Mouse (Mus musculus) myocyte (in vitro differentiated cells): ENCODE measurements around the gene Arntl2. TPM values are rescaled to one million over a fixed set of nuclear protein-coding genes. Genes with fewer than 3 reads are reported as not detected.

ENCODE experiments used
- H3K27me3 ChIP-seq: one replicate; pipeline ENCODE4 v1.6.1; 2011; ENCODE audit not compliant: control insufficient read depth, insufficient read depth, insufficient read length
- H3K36me3 ChIP-seq: one replicate; pipeline ENCODE4 v1.6.1; 2011; ENCODE audit not compliant: control insufficient read depth, insufficient read depth
- H3K4me2 ChIP-seq: one replicate; pipeline ENCODE4 v1.6.1; 2011; ENCODE audit warnings: low read depth, control low read depth
- H3K4me3 ChIP-seq: one replicate; pipeline ENCODE4 v1.5.1; 2011; ENCODE audit warnings: mild to moderate bottlenecking, control low read depth, moderate library complexity
- H3K79me2 ChIP-seq: one replicate; pipeline ENCODE4 v1.6.1; 2011; ENCODE audit not compliant: control insufficient read depth, insufficient read depth
- H3ac ChIP-seq: one replicate; pipeline ENCODE4 v1.6.1; 2011; ENCODE audit not compliant: control insufficient read depth, insufficient read length
- CEBPB ChIP-seq: IDR thresholded peaks from 2 replicates; pipeline ENCODE4 v1.6.1; 2011; ENCODE audit warnings: mild to moderate bottlenecking, moderate library complexity; ENCODE audit not compliant: poor library complexity, insufficient read depth, severe bottlenecking
- E2F4 ChIP-seq: IDR thresholded peaks from one replicate; pipeline ENCODE4 v1.6.1; 2011; ENCODE audit warnings: mild to moderate bottlenecking, control low read depth, moderate library complexity; ENCODE audit not compliant: insufficient read depth
- MAX ChIP-seq: IDR thresholded peaks from one replicate; pipeline ENCODE4 v1.6.1; 2011; ENCODE audit warnings: low read depth, mild to moderate bottlenecking, control low read depth
- MYOD1 ChIP-seq, 3 experiments: IDR thresholded peaks; one replicate each; pipeline ENCODE4 v1.6.1; 2011; ENCODE audit warnings: control low read depth in 2 of 3, low read depth in 2 of 3, mild to moderate bottlenecking in 2 of 3, moderate library complexity in 1 of 3; ENCODE audit not compliant: insufficient read length in 2 of 3, control insufficient read depth in 1 of 3
- MYOG ChIP-seq, 3 experiments: IDR thresholded peaks; one replicate each; pipeline ENCODE4 v1.6.1; 2011; ENCODE audit warnings: control low read depth in 2 of 3, low read depth in 2 of 3, mild to moderate bottlenecking in 2 of 3; ENCODE audit not compliant: insufficient read length in 2 of 3, control insufficient read depth in 1 of 3, insufficient read depth in 1 of 3
- POLR2A ChIP-seq: IDR thresholded peaks from one replicate; pipeline ENCODE4 v1.6.1; 2011; ENCODE audit warnings: low read depth, mild to moderate bottlenecking, control low read depth, moderate library complexity; ENCODE audit not compliant: insufficient read length
- POLR2AphosphoS2 ChIP-seq: IDR thresholded peaks from one replicate; pipeline ENCODE4 v1.6.1; 2011; ENCODE audit warnings: low read depth, control low read depth; ENCODE audit not compliant: insufficient read length
- REST ChIP-seq: IDR thresholded peaks from one replicate; pipeline ENCODE4 v1.6.1; 2011; ENCODE audit warnings: mild to moderate bottlenecking, control low read depth, moderate library complexity; ENCODE audit not compliant: insufficient read depth, insufficient read length
- SRF ChIP-seq: IDR thresholded peaks from one replicate; pipeline ENCODE4 v1.6.1; 2011; ENCODE audit warnings: low read depth; ENCODE audit not compliant: control insufficient read depth, insufficient read length
- TCF12 ChIP-seq: IDR thresholded peaks from one replicate; pipeline ENCODE4 v1.6.1; 2011; ENCODE audit warnings: mild to moderate bottlenecking, control low read depth; ENCODE audit not compliant: poor library complexity, insufficient read depth, severe bottlenecking
- TCF3 ChIP-seq: IDR thresholded peaks from one replicate; pipeline ENCODE4 v1.6.1; 2011; ENCODE audit warnings: low read depth, control low read depth; ENCODE audit not compliant: insufficient read length
- USF1 ChIP-seq: IDR thresholded peaks from one replicate; pipeline ENCODE4 v1.6.1; 2011; ENCODE audit warnings: low read depth, mild to moderate bottlenecking, control low read depth, moderate library complexity
- polyA plus RNA-seq: library from polyadenylated mRNA; unstranded; fragments of >200 nt; fragmentation: generic; extraction: Trizol; gene quantifications from one replicate; pipeline ENCODE4 v1.2.1, GENCODE M21; 2012; ENCODE audit warnings: missing spikeins

Arntl2 gene
- polyA plus RNA-seq, 1 experiment: 0.52 TPM

DNA sequence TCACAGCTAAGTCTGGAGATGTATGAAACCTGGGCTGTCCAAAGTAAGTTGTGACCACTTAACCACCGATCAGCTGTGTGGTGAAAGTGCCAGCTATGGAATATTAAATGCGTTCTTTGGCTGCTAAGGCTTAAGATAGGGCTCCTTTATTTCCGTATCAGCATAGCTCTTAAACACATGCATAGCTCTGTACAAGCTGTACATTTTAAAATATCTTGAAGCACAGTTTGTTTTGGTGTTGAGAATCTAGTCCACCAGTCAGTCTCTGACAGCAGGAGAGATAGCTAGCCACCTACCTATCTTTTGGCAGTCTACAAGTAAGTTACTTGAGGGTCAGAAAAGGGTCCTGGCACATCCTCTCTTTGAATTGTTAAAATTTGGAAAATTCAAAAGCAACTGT lies 17.8 kb upstream of the Arntl2 start:
- no peaks in the 10 kb centered on the region for H3K27me3 ChIP-seq
- H3K4me2 ChIP-seq: no peak overlapping the region
- H3K79me2 ChIP-seq: no peaks in the 10 kb centered on the region
- no peak overlapping the region for H3K4me3 ChIP-seq
- peaks cover 11% of the 10 kb centered on the region for H3K36me3 ChIP-seq
- TF ChIP-seq POLR2AphosphoS2: no peak
- no peak for TF ChIP-seq MAX
- TF ChIP-seq MYOD1 (IDR thresholded peaks at IDR 0.05; ENCODE audit: control insufficient read depth in 1 of 3, insufficient read length in 2 of 3, low read depth in 2 of 3): no peak
- TF ChIP-seq REST: no peak
- TF ChIP-seq POLR2A: no peak
- TF ChIP-seq USF1: no peak
- no peak for TF ChIP-seq TCF12
- no peak for TF ChIP-seq MYOG (IDR thresholded peaks at IDR 0.05; ENCODE audit: control insufficient read depth in 1 of 3, insufficient read depth in 1 of 3, insufficient read length in 2 of 3, low read depth in 2 of 3)
- no peak overlapping the region for H3ac ChIP-seq

DNA sequence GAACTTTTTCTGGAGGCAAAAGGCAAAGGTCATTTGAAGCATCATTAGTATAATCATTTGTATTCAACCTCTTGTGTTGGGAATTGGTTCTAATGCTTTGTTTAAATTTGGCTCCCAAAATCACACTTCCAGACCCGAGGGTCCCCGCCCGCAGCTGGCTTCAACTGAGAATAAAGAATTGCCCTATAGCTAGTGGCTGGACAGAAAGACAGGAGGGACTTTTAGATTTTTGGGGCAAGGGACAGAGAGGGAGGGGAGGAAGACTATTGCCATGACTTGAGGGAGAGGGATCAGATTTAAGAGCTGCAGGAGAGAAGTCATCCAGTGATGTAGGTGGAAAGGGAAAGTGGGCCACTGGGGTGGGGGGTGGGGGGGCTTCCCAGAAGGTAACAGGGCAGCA lies 14.3 kb upstream of the Arntl2 start:
- H3ac ChIP-seq: no peak overlapping the region
- H3K4me2 ChIP-seq: no peak overlapping the region
- no peak overlapping the region for H3K4me3 ChIP-seq
- TF ChIP-seq MYOG (IDR thresholded peaks at IDR 0.05; ENCODE audit: control insufficient read depth in 1 of 3, insufficient read depth in 1 of 3, insufficient read length in 2 of 3, low read depth in 2 of 3) (no peak), MYOD1 (IDR thresholded peaks at IDR 0.05; ENCODE audit: control insufficient read depth in 1 of 3, insufficient read length in 2 of 3, low read depth in 2 of 3) (no peak), E2F4 (no peak), CEBPB (no peak), TCF3 (no peak), USF1 (no peak), POLR2A (no peak), POLR2AphosphoS2 (no peak), MAX (no peak)
- no peaks in the 10 kb centered on the region for H3K27me3 ChIP-seq
- H3K79me2 ChIP-seq: no peaks in the 10 kb centered on the region
- peaks cover 4% of the 10 kb centered on the region for H3K36me3 ChIP-seq

DNA sequence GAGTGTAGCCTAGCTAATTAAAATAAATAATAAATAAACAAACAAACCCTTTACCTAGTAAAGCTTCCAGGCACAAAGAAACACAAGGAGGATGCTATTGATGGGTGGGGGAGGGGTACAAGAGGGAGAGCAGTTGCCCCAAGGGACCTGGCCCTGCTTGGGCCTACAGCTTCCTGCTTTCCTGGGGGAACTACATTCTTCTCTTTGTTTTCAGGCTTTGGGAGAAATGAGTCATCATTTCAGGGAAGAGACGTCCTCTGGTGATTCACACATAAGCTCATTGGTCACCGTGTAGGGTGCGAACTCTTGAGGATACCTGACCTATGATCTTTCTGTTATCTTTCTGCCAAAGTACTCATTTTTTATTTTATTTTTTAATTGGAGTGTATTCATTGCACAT lies 2.3 kb upstream of the Arntl2 start:
- Histone ChIP-seq H3K36me3 (no peaks in the 10 kb centered on the region), H3ac (no peak overlapping the region), H3K27me3 (no peaks in the 10 kb centered on the region), H3K4me2 (no peak overlapping the region), H3K4me3 (no peak overlapping the region), H3K79me2 (no peaks in the 10 kb centered on the region)
- TF ChIP-seq E2F4 (no peak), SRF (no peak), CEBPB (no peak), REST (no peak), TCF3 (no peak), POLR2AphosphoS2 (no peak), USF1 (no peak), MAX (no peak), MYOG (IDR thresholded peaks at IDR 0.05; ENCODE audit: control insufficient read depth in 1 of 3, insufficient read depth in 1 of 3, insufficient read length in 2 of 3, low read depth in 2 of 3) (no peak), MYOD1 (IDR thresholded peaks at IDR 0.05; ENCODE audit: control insufficient read depth in 1 of 3, insufficient read length in 2 of 3, low read depth in 2 of 3) (no peak)

DNA sequence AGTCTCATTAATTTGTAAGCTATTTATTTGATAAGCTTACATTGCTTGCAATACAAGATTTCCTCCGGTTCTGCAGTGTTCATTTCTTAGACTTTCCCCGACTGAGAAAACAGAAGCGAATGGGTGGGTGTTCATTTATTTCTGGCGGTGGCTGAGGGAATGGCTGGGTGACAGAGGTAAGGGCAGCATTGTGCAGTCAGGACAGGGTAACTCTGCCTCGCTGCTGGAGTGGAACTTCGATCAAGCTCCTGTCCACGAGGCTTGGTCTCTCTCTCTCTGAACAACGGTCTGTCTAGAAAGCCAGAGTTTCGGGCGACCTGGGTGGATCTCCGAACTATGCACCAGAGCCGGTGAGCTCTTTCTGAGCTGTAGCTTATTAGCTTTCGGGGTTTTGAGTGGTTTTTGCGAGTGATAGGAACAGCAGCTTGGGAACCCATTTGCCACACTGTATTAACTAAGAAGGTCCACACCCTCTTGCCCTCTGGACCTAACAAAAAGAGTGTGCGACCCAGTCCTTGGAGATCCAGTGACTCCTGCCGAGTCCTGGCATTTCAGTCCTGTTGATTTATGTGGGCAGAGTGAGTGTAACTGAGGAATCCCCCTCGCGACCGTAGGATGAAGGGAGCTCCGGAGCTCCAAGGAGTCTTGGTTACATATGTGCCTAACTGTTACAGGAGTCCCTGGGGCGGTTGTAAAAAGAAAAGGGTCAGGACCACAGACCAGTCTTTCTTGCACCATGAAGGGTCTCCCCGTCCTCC lies 510 bp upstream of the Arntl2 start:
- no peaks in the 10 kb centered on the region for H3K36me3 ChIP-seq
- H3K4me3 ChIP-seq: peak overlapping the region; percentile 17
- H3ac ChIP-seq: no peak overlapping the region
- peak overlapping the region; percentile 86 for H3K4me2 ChIP-seq
- no peak for TF ChIP-seq MAX
- TF ChIP-seq TCF3: no peak
- no peak for TF ChIP-seq MYOD1 (IDR thresholded peaks at IDR 0.05; ENCODE audit: control insufficient read depth in 1 of 3, insufficient read length in 2 of 3, low read depth in 2 of 3)
- no peak for TF ChIP-seq POLR2A
- no peak for TF ChIP-seq TCF12
- no peak for TF ChIP-seq E2F4
- no peak for TF ChIP-seq POLR2AphosphoS2
- no peak for TF ChIP-seq USF1
- TF ChIP-seq REST: no peak
- no peaks in the 10 kb centered on the region for H3K79me2 ChIP-seq
- no peaks in the 10 kb centered on the region for H3K27me3 ChIP-seq

DNA sequence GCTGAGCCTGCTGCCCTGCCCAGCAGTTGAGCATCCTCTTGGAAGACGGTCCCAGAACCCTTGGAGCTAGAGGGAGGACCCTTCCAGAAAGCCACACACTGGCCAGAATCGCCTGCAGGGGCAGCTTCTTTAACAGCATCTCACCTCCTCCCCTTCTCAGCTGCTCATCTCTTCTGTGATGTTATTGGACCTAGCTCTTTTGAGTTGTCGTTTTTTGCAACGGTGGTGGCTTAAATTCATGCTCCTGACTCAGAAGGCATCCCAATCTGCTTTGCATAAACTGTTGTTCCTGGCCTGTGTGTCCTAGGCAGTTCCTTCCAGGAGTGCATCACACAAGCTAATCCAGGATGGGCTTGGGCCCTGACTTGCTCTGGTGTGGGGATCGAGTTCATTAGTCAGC lies 1.6 kb downstream of the Arntl2 start:
- no peak for TF ChIP-seq TCF12
- no peak for TF ChIP-seq MYOD1 (IDR thresholded peaks at IDR 0.05; ENCODE audit: control insufficient read depth in 1 of 3, insufficient read length in 2 of 3, low read depth in 2 of 3)
- no peak for TF ChIP-seq SRF
- no peak for TF ChIP-seq REST
- no peak for TF ChIP-seq USF1
- TF ChIP-seq POLR2A: no peak
- TF ChIP-seq CEBPB: no peak
- TF ChIP-seq E2F4: no peak
- TF ChIP-seq TCF3: no peak
- no peak for TF ChIP-seq MAX
- Histone ChIP-seq H3K4me2 (no peak overlapping the region), H3K4me3 (no peak overlapping the region), H3K27me3 (no peaks in the 10 kb centered on the region), H3K79me2 (no peaks in the 10 kb centered on the region), H3ac (no peak overlapping the region), H3K36me3 (no peaks in the 10 kb centered on the region)
